Comparison of ENCODE assay signal across 23 mouse cellular contexts in the genomic region with DNA sequence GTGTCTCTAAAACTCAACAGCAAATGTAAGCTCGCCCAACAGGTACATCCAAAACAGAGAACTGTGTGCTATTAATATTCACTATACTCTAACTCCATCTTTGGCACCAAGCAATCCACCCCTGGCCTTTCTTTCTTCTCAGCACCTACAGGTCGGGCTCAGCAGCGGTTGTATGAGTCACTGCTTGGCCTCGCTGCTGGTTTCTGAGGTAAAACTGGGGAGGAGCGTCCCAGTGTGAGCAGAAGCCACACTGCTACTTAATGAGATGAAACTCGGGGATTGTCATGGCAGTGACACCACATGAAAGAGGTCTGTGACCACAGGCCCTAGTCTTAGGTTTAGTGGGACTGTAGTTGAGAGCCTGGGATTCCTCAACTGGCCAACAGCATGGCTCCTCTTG.
DNase-seq lines count a peak whose midpoint lies in the region; ATAC-seq and TF ChIP-seq lines count a peak whose summit lies in the region.
"Had no signal": no experiment of that assay in that cellular context is flagged by ENCODE, and none has a peak within 500 bp of the region (broad histone marks: within the 10 kb centered on the region; RNA-seq: fewer than 3 reads in every experiment).

No protein-coding gene starts in this region.

- H3K4me1 ChIP-seq in heart, embryonic 11.5 days (ENCODE audit: control insufficient read depth, insufficient read depth, low read length) = peaks cover 17% of the 10 kb centered on the region
- peaks cover 6% of the 10 kb centered on the region; the same call in 1 of the 2 replicates for H3K4me1 ChIP-seq in midbrain, embryonic 15.5 days
- H3K4me1 ChIP-seq in stomach, postnatal 0 days (replicated peaks; ENCODE audit: control insufficient read depth, insufficient read depth) = no peaks in the 10 kb centered on the region

- H3K9me3 ChIP-seq in heart, embryonic 11.5 days (replicated peaks; ENCODE audit: control insufficient read depth, low read length) = no peaks in the 10 kb centered on the region
- no peaks in the 10 kb centered on the region for H3K9me3 ChIP-seq in midbrain, embryonic 15.5 days
- no peaks in the 10 kb centered on the region for H3K9me3 ChIP-seq in stomach, postnatal 0 days (ENCODE audit: control insufficient read depth, low read length)
- H3K9me3 ChIP-seq: forebrain, embryonic 10.5 days; forebrain, embryonic 13.5 days; heart, embryonic 13.5 days; hindbrain, embryonic 15.5 days had no signal

- no peaks in the 10 kb centered on the region for H3K27me3 ChIP-seq in heart, embryonic 11.5 days (ENCODE audit: control insufficient read depth, insufficient read depth, low read length)
- H3K27me3 ChIP-seq in midbrain, embryonic 15.5 days (replicated peaks) = peaks cover 4% of the 10 kb centered on the region
- no peaks in the 10 kb centered on the region for H3K27me3 ChIP-seq in stomach, postnatal 0 days (ENCODE audit: control insufficient read depth, insufficient read depth, low read length)
- H3K27me3 ChIP-seq: heart, embryonic 13.5 days; hindbrain, embryonic 15.5 days had no signal

- no peaks in the 10 kb centered on the region for H3K36me3 ChIP-seq in heart, embryonic 11.5 days (ENCODE audit: control insufficient read depth, insufficient read depth, low read length)
- H3K36me3 ChIP-seq in midbrain, embryonic 15.5 days (replicated peaks) = no peaks in the 10 kb centered on the region
- no peaks in the 10 kb centered on the region for H3K36me3 ChIP-seq in stomach, postnatal 0 days (ENCODE audit: control insufficient read depth, insufficient read depth, low read length)
- H3K36me3 ChIP-seq: forebrain, embryonic 10.5 days; heart, embryonic 13.5 days; hindbrain, embryonic 15.5 days had no signal

- H3K4me2 ChIP-seq in heart, embryonic 11.5 days = no peak overlapping the region
- no peak overlapping the region for H3K4me2 ChIP-seq in midbrain, embryonic 15.5 days
- no peak overlapping the region for H3K4me2 ChIP-seq in stomach, postnatal 0 days (replicated peaks; ENCODE audit: low read depth)
- H3K4me2 ChIP-seq: forebrain, embryonic 13.5 days; heart, embryonic 13.5 days; hindbrain, embryonic 15.5 days had no signal

- TF ChIP-seq EP300 in stomach, postnatal 0 days (optimal IDR thresholded peaks at IDR 0.05) = no peak

- no peak for ATAC-seq in heart, embryonic 11.5 days (replicated peaks; ENCODE audit: insufficient number of reproducible peaks, low FRiP score, low TSS enrichment)
- no peak for ATAC-seq in midbrain, embryonic 15.5 days (replicated peaks)
- no peak for ATAC-seq in stomach, postnatal 0 days (ENCODE audit: low FRiP score, low TSS enrichment)
- ATAC-seq: forebrain, embryonic 13.5 days; forebrain, embryonic 16.5 days; intestine, postnatal 0 days had no signal

- 88% methylated on average over 6 of the region's 6 CpGs for WGBS in heart, embryonic 11.5 days (ENCODE audit: insufficient replicate concordance)
- 94% methylated on average over 6 of the region's 6 CpGs for WGBS in midbrain, embryonic 15.5 days
- WGBS in stomach, postnatal 0 days = 85% methylated on average over 6 of the region's 6 CpGs

- H3K9ac ChIP-seq in heart, embryonic 11.5 days (ENCODE audit: low read depth, low read length) = no peak overlapping the region
- H3K9ac ChIP-seq in midbrain, embryonic 15.5 days = no peak overlapping the region
- no peak overlapping the region for H3K9ac ChIP-seq in stomach, postnatal 0 days (ENCODE audit: low read length)
- H3K9ac ChIP-seq: forebrain, embryonic 13.5 days; heart, embryonic 13.5 days; hindbrain, embryonic 15.5 days had no signal

- H3K4me3 ChIP-seq in heart, embryonic 11.5 days (ENCODE audit: low read depth, low read length) = no peak overlapping the region
- no peak overlapping the region for H3K4me3 ChIP-seq in midbrain, embryonic 15.5 days
- H3K4me3 ChIP-seq in stomach, postnatal 0 days (ENCODE audit: low read depth, low read length) = no peak overlapping the region
- H3K4me3 ChIP-seq: forebrain, embryonic 10.5 days; forebrain, embryonic 13.5 days; gastrocnemius, adult 2 months; heart, embryonic 13.5 days; hindbrain, embryonic 15.5 days had no signal

- no peak overlapping the region for H3K27ac ChIP-seq in heart, embryonic 11.5 days (ENCODE audit: low read depth, low read length)
- H3K27ac ChIP-seq in midbrain, embryonic 15.5 days = no peak overlapping the region
- H3K27ac ChIP-seq in stomach, postnatal 0 days (replicated peaks) = no peak overlapping the region
- H3K27ac ChIP-seq: forebrain, embryonic 10.5 days; forebrain, embryonic 13.5 days; gastrocnemius, adult 2 months; heart, embryonic 13.5 days; hindbrain, embryonic 15.5 days had no signal

- TF ChIP-seq CTCF in stomach, postnatal 0 days (IDR thresholded peaks at IDR 0.05; ENCODE audit: low read depth) = no peak

- DNase-seq in heart, adult 11 months = peak; percentile 76
- peak; percentile 71 for DNase-seq in adrenal gland, adult 2 months
- peak; percentile 38 for DNase-seq in adrenal gland, postnatal 14 days
- no peak for DNase-seq in spleen, postnatal 4 days (ENCODE audit: low spot score in 2 of 2)
- no peak for DNase-seq in stomach, postnatal 0 days (ENCODE audit: low spot score)
- DNase-seq: cerebellum, adult 11-12 months; cerebellum, adult 8-10 months; cerebellum, postnatal 10 days; cerebellum, postnatal 36 days; gastrocnemius, adult 2 months; gastrocnemius, postnatal 14 days; heart, adult 18-20 months; heart, postnatal 14 days; heart, postnatal 4 days; kidney, adult 2 months had no signal

Comparison
In these comparisons a context has a peak if more than half of its experiments do, and no peak if none do; other contexts are left out.
1. DNase-seq: peak in heart, adult 11 months (single experiment), adrenal gland, adult 2 months (single experiment) and adrenal gland, postnatal 14 days (single experiment); none in spleen, postnatal 4 days (0 of 2) and stomach, postnatal 0 days (single experiment).